Mouse (Mus musculus): ENCODE data around the gene Thy1. TPM values are rescaled to one million over a fixed set of nuclear protein-coding genes. Genes with fewer than 3 reads are reported as not detected.

The Thy1 gene
- polyA plus RNA-seq, 1 experiment from 2014 or later: not detected

DNA sequence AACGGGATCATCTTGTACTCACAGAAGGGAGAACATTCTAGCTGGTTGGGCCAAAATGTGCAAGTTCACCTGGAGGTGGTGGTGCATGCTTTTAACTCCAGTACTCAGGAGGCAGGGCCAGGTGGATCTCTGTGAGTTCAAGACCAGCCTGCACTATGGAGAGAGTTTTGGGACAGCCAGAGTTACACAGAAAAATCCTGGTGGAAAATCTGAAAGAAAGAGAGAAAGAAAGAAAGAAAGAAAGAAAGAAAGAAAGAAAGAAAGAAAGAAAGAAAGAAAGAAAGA lies 846 bp upstream of the Thy1 start:
- H3K27me3 ChIP-seq (ENCODE audit: poor library complexity, severe bottlenecking): peaks cover 58% of the 10 kb centered on the region
- peaks cover 20% of the 10 kb centered on the region for H3K4me1 ChIP-seq
- H3K4me3 ChIP-seq: no peak overlapping the region
- H3K9me3 ChIP-seq: no peaks in the 10 kb centered on the region; the same call in 1 of the 2 replicates
- no peaks in the 10 kb centered on the region for H3K36me3 ChIP-seq (replicated peaks)
- WGBS: 89% methylated on average over 1 of the region's 1 CpGs
- DNase-seq (ENCODE audit: extremely low spot score, low spot score): no peak
- no peak overlapping the region for H3K27ac ChIP-seq

DNA sequence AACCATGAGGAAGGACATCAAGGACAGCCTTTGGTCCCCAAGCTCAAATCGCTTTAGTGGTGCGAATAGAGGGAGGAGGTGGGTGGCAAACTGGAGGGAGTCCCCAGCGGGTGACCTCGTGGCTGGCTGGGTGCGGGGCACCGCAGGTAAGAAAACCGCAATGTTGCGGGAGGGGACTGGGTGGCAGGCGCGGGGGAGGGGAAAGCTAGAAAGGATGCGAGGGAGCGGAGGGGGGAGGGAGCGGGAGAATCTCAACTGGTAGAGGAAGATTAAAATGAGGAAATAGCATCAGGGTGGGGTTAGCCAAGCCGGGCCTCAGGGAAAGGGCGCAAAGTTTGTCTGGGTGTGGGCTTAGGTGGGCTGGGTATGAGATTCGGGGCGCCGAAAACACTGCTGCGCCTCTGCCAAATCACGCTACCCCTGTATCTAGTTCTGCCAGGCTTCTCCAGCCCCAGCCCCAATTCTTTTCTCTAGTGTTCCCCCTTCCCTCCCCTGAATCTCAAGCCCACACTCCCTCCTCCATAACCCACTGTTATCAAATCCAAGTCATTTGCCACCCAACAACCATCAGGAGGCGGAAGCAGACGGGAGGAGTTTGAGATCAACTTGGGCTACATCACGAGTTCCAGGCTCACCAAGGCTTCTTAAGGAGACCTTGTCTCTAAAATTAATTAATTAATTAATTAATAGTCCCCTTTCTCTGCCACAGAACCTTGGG lies 683 bp downstream of the Thy1 start:
- WGBS: 3% methylated on average over 23 of the region's 23 CpGs
- Histone ChIP-seq H3K4me1 (peaks cover 20% of the 10 kb centered on the region), H3K9me3 (no peaks in the 10 kb centered on the region), H3K27me3 (ENCODE audit: poor library complexity, severe bottlenecking) (peaks cover 68% of the 10 kb centered on the region), H3K27ac (no peak overlapping the region), H3K36me3 (replicated peaks) (no peaks in the 10 kb centered on the region), H3K4me3 (peak overlapping the region; percentile 49)
- no peak for DNase-seq (ENCODE audit: extremely low spot score, low spot score)

- no peak for DNase-seq (ENCODE audit: extremely low spot score, low spot score)
- H3K9me3 ChIP-seq: no peaks in the 10 kb centered on the region
- no peak overlapping the region for H3K4me3 ChIP-seq
- peaks cover 68% of the 10 kb centered on the region for H3K27me3 ChIP-seq (ENCODE audit: poor library complexity, severe bottlenecking)
- peaks cover 20% of the 10 kb centered on the region for H3K4me1 ChIP-seq
- H3K27ac ChIP-seq: no peak overlapping the region
- no peaks in the 10 kb centered on the region for H3K36me3 ChIP-seq (replicated peaks)
- WGBS: 38% methylated on average over 14 of the region's 14 CpGs
Measured at GRCm38 (mm10) chr9:44044426-44045157, 1.4 kb downstream of the Thy1 start.

GRCm38 (mm10) chr9:44045158-44045883 lies 2.1 kb downstream of the Thy1 start:
- DNase-seq (ENCODE audit: extremely low spot score, low spot score): no peak
- Histone ChIP-seq H3K4me1 (peaks cover 20% of the 10 kb centered on the region), H3K27me3 (ENCODE audit: poor library complexity, severe bottlenecking) (peaks cover 68% of the 10 kb centered on the region), H3K4me3 (no peak overlapping the region), H3K36me3 (replicated peaks) (no peaks in the 10 kb centered on the region), H3K9me3 (no peaks in the 10 kb centered on the region), H3K27ac (no peak overlapping the region)
- WGBS: 78% methylated on average over 3 of the region's 3 CpGs

DNA sequence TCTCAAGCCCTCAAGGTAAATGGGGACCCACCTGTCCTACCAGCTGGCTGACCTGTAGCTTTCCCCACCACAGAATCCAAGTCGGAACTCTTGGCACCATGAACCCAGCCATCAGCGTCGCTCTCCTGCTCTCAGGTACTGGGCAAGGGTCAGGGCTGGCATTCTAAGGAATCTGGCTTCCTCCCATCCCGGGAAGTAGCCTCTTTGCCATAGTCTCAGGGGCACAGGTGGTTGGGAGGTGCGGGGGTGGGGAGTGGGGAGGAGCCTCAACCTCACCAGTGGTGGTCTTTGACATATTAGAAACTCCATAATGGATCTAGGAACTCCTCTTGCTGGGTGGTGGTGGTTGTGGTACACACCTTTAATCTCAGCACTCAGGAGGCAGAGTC lies 2.7 kb downstream of the Thy1 start:
- Histone ChIP-seq H3K4me1 (peaks cover 20% of the 10 kb centered on the region), H3K27ac (no peak overlapping the region), H3K36me3 (replicated peaks) (no peaks in the 10 kb centered on the region), H3K27me3 (ENCODE audit: poor library complexity, severe bottlenecking) (peaks cover 67% of the 10 kb centered on the region), H3K9me3 (no peaks in the 10 kb centered on the region), H3K4me3 (no peak overlapping the region)
- DNase-seq (ENCODE audit: extremely low spot score, low spot score): no peak
- 87% methylated on average over 5 of the region's 5 CpGs for WGBS

DNA sequence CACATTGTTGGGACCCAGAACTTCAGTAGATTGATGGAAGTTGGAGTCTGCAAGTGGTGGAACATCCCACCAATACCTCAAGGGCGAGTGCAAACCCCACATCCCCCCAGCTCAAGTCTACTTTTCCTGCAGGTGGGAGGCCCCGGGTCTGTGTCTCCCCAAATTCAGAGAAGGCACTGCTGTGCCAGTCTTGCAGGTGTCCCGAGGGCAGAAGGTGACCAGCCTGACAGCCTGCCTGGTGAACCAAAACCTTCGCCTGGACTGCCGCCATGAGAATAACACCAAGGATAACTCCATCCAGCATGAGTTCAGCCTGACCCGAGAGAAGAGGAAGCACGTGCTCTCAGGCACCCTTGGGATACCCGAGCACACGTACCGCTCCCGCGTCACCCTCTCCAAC lies 3.2 kb downstream of the Thy1 start:
- peaks cover 20% of the 10 kb centered on the region for H3K4me1 ChIP-seq
- H3K27ac ChIP-seq: no peak overlapping the region
- H3K36me3 ChIP-seq (replicated peaks): no peaks in the 10 kb centered on the region
- DNase-seq (ENCODE audit: extremely low spot score, low spot score): no peak
- 88% methylated on average over 12 of the region's 12 CpGs for WGBS
- H3K9me3 ChIP-seq: no peaks in the 10 kb centered on the region
- H3K4me3 ChIP-seq: no peak overlapping the region
- peaks cover 62% of the 10 kb centered on the region for H3K27me3 ChIP-seq (ENCODE audit: poor library complexity, severe bottlenecking)

- H3K9me3 ChIP-seq: no peaks in the 10 kb centered on the region
- 74% methylated on average over 6 of the region's 6 CpGs for WGBS
- no peak overlapping the region for H3K27ac ChIP-seq
- peaks cover 55% of the 10 kb centered on the region for H3K27me3 ChIP-seq (ENCODE audit: poor library complexity, severe bottlenecking)
- no peaks in the 10 kb centered on the region for H3K36me3 ChIP-seq (replicated peaks)
- H3K4me3 ChIP-seq: no peak overlapping the region
- DNase-seq (ENCODE audit: extremely low spot score, low spot score): no peak
- peaks cover 20% of the 10 kb centered on the region for H3K4me1 ChIP-seq
Measured at GRCm38 (mm10) chr9:44047071-44047470, 3.9 kb downstream of the Thy1 start.

DNA sequence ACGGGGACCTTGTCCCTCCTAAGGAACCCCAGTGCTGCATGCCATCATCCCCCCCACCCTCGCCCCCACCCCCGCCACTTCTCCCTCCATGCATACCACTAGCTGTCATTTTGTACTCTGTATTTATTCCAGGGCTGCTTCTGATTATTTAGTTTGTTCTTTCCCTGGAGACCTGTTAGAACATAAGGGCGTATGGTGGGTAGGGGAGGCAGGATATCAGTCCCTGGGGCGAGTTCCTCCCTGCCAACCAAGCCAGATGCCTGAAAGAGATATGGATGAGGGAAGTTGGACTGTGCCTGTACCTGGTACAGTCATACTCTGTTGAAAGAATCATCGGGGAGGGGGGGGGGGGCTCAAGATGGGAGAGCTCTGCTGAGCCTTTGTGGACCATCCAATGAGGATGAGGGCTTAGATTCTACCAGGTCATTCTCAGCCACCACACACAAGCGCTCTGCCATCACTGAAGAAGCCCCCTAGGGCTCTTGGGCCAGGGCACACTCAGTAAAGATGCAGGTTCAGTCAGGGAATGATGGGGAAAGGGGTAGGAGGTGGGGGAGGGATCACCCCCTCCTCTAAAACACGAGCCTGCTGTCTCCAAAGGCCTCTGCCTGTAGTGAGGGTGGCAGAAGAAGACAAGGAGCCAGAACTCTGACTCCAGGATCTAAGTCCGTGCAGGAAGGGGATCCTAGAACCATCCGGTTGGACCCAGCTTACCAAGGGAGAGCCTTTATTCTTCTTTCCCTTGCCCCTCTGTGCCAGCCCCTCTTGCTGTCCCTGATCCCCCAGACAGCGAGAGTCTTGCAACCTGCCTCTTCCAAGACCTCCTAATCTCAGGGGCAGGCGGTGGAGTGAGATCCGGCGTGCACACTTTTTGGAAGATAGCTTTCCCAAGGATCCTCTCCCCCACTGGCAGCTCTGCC lies 4.6 kb downstream of the Thy1 start:
- Histone ChIP-seq H3K4me1 (peaks cover 18% of the 10 kb centered on the region), H3K9me3 (no peaks in the 10 kb centered on the region), H3K36me3 (replicated peaks) (no peaks in the 10 kb centered on the region), H3K4me3 (no peak overlapping the region), H3K27me3 (ENCODE audit: poor library complexity, severe bottlenecking) (peaks cover 48% of the 10 kb centered on the region), H3K27ac (no peak overlapping the region)
- 78% methylated on average over 14 of the region's 14 CpGs for WGBS
- no peak for DNase-seq (ENCODE audit: extremely low spot score, low spot score)

DNA sequence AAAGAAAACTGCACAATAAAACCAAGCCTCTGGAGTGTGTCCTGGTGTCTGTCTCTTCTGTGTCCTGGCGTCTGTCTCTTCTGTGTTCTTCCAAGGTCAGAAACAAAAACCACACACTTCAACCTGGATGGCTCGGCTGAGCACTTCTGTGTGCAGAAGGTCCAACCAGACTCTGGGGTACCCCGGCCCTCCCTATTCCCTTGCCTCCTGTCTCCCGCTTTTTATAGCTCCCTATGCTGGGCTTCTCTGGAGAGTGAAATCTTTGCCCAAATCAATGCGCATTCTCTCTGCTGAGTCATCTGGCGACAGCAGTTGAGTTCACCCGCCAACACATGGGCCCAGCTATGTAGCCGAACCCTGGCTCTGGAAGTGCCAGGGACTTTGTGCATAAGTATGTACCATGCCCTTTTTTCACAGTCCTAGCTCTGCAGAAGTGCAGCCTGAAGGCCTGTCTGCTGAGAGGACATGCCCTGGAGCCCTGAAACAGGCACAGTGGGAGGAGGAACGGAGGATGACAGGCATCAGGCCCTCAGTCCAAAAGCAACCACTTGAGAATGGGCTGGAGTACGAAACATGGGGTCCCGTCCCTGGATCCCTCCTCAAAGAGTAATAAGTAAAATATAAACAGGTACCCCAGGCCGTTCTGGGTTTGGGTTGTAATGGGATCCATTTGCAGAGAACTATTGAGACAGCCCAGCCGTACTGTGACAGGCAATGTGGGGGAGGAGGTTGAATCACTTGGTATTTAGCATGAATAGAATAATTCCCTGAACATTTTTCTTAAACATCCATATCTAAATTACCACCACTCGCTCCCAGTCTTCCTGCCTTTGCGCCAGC lies 5.6 kb downstream of the Thy1 start:
- no peak for DNase-seq (ENCODE audit: extremely low spot score, low spot score)
- no peak overlapping the region for H3K4me3 ChIP-seq
- H3K4me1 ChIP-seq: peaks cover 8% of the 10 kb centered on the region
- H3K36me3 ChIP-seq (replicated peaks): no peaks in the 10 kb centered on the region
- H3K9me3 ChIP-seq: no peaks in the 10 kb centered on the region
- H3K27ac ChIP-seq: no peak overlapping the region
- 83% methylated on average over 15 of the region's 15 CpGs for WGBS
- peaks cover 38% of the 10 kb centered on the region for H3K27me3 ChIP-seq (ENCODE audit: poor library complexity, severe bottlenecking)

- Histone ChIP-seq H3K4me3 (no peak overlapping the region), H3K9me3 (no peaks in the 10 kb centered on the region), H3K27me3 (ENCODE audit: poor library complexity, severe bottlenecking) (peaks cover 30% of the 10 kb centered on the region), H3K27ac (no peak overlapping the region), H3K4me1 (peaks cover under 1% of the 10 kb centered on the region; the same call in 1 of the 2 replicates), H3K36me3 (replicated peaks) (no peaks in the 10 kb centered on the region)
- WGBS: 89% methylated on average over 8 of the region's 8 CpGs
- no peak for DNase-seq (ENCODE audit: extremely low spot score, low spot score)
Measured at GRCm38 (mm10) chr9:44049381-44050165, 6.4 kb downstream of the Thy1 start.

- H3K4me1 ChIP-seq: no peaks in the 10 kb centered on the region
- no peak for DNase-seq (ENCODE audit: extremely low spot score, low spot score)
- no peaks in the 10 kb centered on the region for H3K36me3 ChIP-seq (replicated peaks)
- H3K27me3 ChIP-seq (ENCODE audit: poor library complexity, severe bottlenecking): peaks cover 7% of the 10 kb centered on the region
- no peak overlapping the region for H3K4me3 ChIP-seq
- no peak overlapping the region for H3K27ac ChIP-seq
- WGBS: 62% methylated on average over 3 of the region's 3 CpGs
- H3K9me3 ChIP-seq: no peaks in the 10 kb centered on the region
Measured at GRCm38 (mm10) chr9:44052855-44053254, 9.7 kb downstream of the Thy1 start.

All from forebrain, embryonic 10.5 days (tissue).